Mouse (Mus musculus) heart, embryonic 14.5 days (tissue): ENCODE results near the gene Ulk3. TPM values are rescaled to one million over a fixed set of nuclear protein-coding genes. Genes with fewer than 3 reads are reported as not detected.

ENCODE experiments used
- ATAC-seq: fragments of 200-750 bp; cut with Nextera tagmentation; 2 replicates; pipeline ENCODE4 v1.8.0; 2017; ENCODE audit warnings: low read depth, moderate TSS enrichment; ENCODE audit not compliant: insufficient number of reproducible peaks, insufficient read depth, low FRiP score
- H3K27ac ChIP-seq, 2 experiments: fragments of 200-500 bp in 1 of 2; fragments of 300-500 bp in 1 of 2; sonication (generic) in 1 of 2; replicated peaks in 1 of 2; 2 replicates each; pipeline ENCODE4 v1.5.1; 2012 to 2014; ENCODE audit warnings: low read depth in 2 of 2, low read length in 2 of 2, control low read depth in 1 of 2, mild to moderate bottlenecking in 1 of 2, mixed read lengths in 1 of 2; ENCODE audit not compliant: control insufficient read depth in 1 of 2, insufficient read depth in 1 of 2
- H3K27me3 ChIP-seq: fragments of 300-500 bp; sonication (generic); 2 replicates; pipeline ENCODE4 v1.6.1; 2014; ENCODE audit warnings: mild to moderate bottlenecking, low read length, control low read depth; ENCODE audit not compliant: control insufficient read depth, insufficient read depth
- H3K36me3 ChIP-seq: fragments of 300-500 bp; sonication (generic); 2 replicates; pipeline ENCODE4 v1.6.1; 2014; ENCODE audit warnings: mild to moderate bottlenecking, control low read depth, low read length, mixed read lengths; ENCODE audit not compliant: control insufficient read depth, insufficient read depth
- H3K4me1 ChIP-seq, 2 experiments: fragments of 200-500 bp in 1 of 2; fragments of 300-500 bp in 1 of 2; sonication (generic) in 1 of 2; 2 replicates each; pipeline ENCODE4 v1.6.1; 2012 to 2014; ENCODE audit warnings: low read length in 2 of 2, control low read depth in 1 of 2, mixed read lengths in 1 of 2; ENCODE audit not compliant: control insufficient read depth in 2 of 2, insufficient read depth in 2 of 2
- H3K4me2 ChIP-seq: fragments of 300-500 bp; sonication (generic); 2 replicates; pipeline ENCODE4 v1.6.1; 2014; ENCODE audit warnings: mild to moderate bottlenecking, low read length
- H3K4me3 ChIP-seq, 2 experiments: fragments of 200-500 bp in 1 of 2; fragments of 300-500 bp in 1 of 2; sonication (generic) in 1 of 2; 2 replicates each; pipeline ENCODE4 v1.5.1; 2012 to 2014; ENCODE audit warnings: low read length in 2 of 2, mild to moderate bottlenecking in 2 of 2, control low read depth in 1 of 2, low read depth in 1 of 2, moderate library complexity in 1 of 2; ENCODE audit not compliant: control insufficient read depth in 1 of 2, insufficient read depth in 1 of 2
- H3K9ac ChIP-seq: fragments of 300-500 bp; sonication (generic); 2 replicates; pipeline ENCODE4 v1.6.1; 2014; ENCODE audit warnings: mild to moderate bottlenecking, low read length
- H3K9me3 ChIP-seq: fragments of 300-500 bp; sonication (generic); 2 replicates; pipeline ENCODE4 v1.6.1; 2016; ENCODE audit warnings: low read length, control low read depth; ENCODE audit not compliant: control insufficient read depth
- WGBS: fragments of 180-500 bp; shearing (Covaris S2); extraction: QIAGEN DNeasy Blood & Tissue Kit; methylation state at CpG from one replicate; pipeline ENCODE4 v1.1.7; 2014; 5-methylcytosine and 5-hydroxymethylcytosine counted together
- polyA plus RNA-seq: library from polyadenylated mRNA; unstranded; fragments of >200 nt; fragmentation: Nextera tagmentation; extraction: Ambion mirVana; gene quantifications from 2 replicates; pipeline ENCODE4 v1.2.1, GENCODE M21; 2014

Ulk3 gene
- polyA plus RNA-seq, 1 experiment from 2014 or later = 10.9 TPM

- Histone ChIP-seq H3K9ac (no peak overlapping the region), H3K27ac (no peak overlapping the region), H3K4me2 (no peak overlapping the region), H3K4me1 (no peaks in the 10 kb centered on the region; a peak in 1 of 4 replicates), H3K36me3 (peaks cover 74% of the 10 kb centered on the region), H3K9me3 (no peaks in the 10 kb centered on the region), H3K4me3 (no peak overlapping the region), H3K27me3 (no peaks in the 10 kb centered on the region)
- ATAC-seq = no peak
- WGBS = 89% methylated on average over 11 of the region's 11 CpGs
These were observed 38.6 kb downstream of the Ulk3 start for GRCm38 (mm10) chr9:57627892-57628291.

DNA sequence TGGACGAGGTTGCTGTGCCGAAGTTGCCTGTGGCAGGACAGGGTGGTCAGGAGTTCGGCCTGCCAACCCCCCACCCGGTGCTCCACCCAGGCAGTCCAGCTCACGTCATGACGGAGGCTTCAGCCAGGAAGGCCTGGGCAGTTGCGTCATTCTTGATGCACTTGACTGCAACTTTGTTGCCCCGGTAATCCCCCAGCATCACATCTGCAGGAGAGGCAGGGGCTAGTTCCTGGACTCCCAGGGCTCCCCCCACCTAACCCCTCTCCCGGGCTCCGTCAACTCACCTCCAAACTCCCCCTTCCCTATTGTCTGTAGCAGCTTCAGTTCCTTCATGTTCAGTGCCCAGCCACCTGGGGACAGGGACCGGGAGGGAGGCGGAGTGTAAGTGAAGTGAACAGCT, 39.5 kb downstream of the Ulk3 start:
- WGBS = 86% methylated on average over 12 of the region's 12 CpGs
- Histone ChIP-seq H3K4me1 (peaks cover 5% of the 10 kb centered on the region in 2 experiments; a peak in 2 of 4 replicates), H3K27ac (no peak overlapping the region), H3K27me3 (no peaks in the 10 kb centered on the region), H3K9ac (no peak overlapping the region), H3K4me3 (no peak overlapping the region), H3K9me3 (no peaks in the 10 kb centered on the region), H3K36me3 (peaks cover 74% of the 10 kb centered on the region), H3K4me2 (no peak overlapping the region)
- 0 out of 2 replicates have a peak, but pooled peaks have one; percentile 1 for ATAC-seq

DNA sequence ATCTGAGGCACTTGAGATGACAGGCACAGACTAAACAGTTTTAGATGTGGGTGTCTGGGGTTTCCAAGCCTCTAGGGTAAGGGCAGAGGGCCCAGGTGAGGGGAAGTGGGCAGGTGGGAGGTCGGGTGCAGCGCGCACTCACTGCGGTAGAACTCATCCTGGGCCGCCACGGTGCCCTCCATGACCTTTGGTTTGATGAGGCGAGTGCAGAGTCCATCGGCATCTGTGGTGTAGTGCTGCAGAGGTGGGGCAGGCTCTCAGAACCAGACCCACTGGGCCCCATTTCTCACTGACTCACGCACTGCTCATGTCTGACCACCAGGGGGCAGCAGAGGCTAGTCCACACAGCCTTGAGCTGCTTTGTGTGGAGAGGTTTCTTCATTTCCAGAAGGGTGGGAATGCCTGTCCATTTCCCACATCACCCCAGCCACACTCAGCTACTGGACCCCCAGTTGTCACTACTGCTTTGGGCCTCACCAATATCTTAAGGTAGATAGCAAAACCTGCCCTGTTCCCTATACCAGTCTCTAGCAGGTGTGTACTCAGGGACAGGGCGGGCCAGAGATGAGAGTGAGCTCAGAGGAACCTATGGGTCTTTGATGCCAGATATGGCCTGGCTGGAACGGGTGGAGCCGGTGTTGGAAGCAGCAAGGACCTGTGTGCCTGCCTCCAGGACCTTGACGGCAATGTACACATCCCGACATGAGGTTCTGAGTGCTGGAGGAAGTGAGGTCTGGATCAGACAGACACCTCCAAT, 40.0 kb downstream of the Ulk3 start:
- Histone ChIP-seq H3K36me3 (peaks cover 74% of the 10 kb centered on the region), H3K4me3 (no peak overlapping the region), H3K4me2 (no peak overlapping the region), H3K4me1 (peaks cover 5 to 11% of the 10 kb centered on the region in 2 experiments; a peak in 2 of 4 replicates), H3K27me3 (no peaks in the 10 kb centered on the region), H3K27ac (no peak overlapping the region), H3K9me3 (no peaks in the 10 kb centered on the region), H3K9ac (no peak overlapping the region)
- ATAC-seq = peak; percentile 37; the same call in 1 of the 2 replicates
- 64% methylated on average over 14 of the region's 14 CpGs for WGBS

- Histone ChIP-seq H3K4me3 (no peak overlapping the region), H3K36me3 (peaks cover 31% of the 10 kb centered on the region), H3K4me1 (peaks cover 18 to 35% of the 10 kb centered on the region in 2 experiments), H3K27ac (no peak overlapping the region), H3K4me2 (no peak overlapping the region), H3K9me3 (no peaks in the 10 kb centered on the region), H3K9ac (no peak overlapping the region), H3K27me3 (no peaks in the 10 kb centered on the region)
- no peak for ATAC-seq
- WGBS = 27% methylated on average over 4 of the region's 4 CpGs
These were observed 44.3 kb downstream of the Ulk3 start for GRCm38 (mm10) chr9:57633481-57634024.

GRCm38 (mm10) chr9:57637272-57637671, 48.0 kb downstream of the Ulk3 start:
- peak overlapping the region; percentile 51 for H3K4me2 ChIP-seq
- 34% methylated on average over 3 of the region's 3 CpGs for WGBS
- peak overlapping the region; percentile 62 for H3K9ac ChIP-seq
- no peak for ATAC-seq
- peaks cover 42 to 68% of the 10 kb centered on the region in 2 experiments for H3K4me1 ChIP-seq
- no peaks in the 10 kb centered on the region for H3K27me3 ChIP-seq
- H3K36me3 ChIP-seq = peaks cover 10% of the 10 kb centered on the region
- H3K9me3 ChIP-seq = no peaks in the 10 kb centered on the region
- H3K4me3 ChIP-seq = no peak overlapping the region
- peak overlapping the region; percentile 77 to 91 for H3K27ac ChIP-seq

- 4% methylated on average over 6 of the region's 6 CpGs for WGBS
- peak; percentile 54 for ATAC-seq
- no peak overlapping the region for H3K4me3 ChIP-seq
These were observed 48.6 kb downstream of the Ulk3 start for GRCm38 (mm10) chr9:57637741-57638322.

DNA sequence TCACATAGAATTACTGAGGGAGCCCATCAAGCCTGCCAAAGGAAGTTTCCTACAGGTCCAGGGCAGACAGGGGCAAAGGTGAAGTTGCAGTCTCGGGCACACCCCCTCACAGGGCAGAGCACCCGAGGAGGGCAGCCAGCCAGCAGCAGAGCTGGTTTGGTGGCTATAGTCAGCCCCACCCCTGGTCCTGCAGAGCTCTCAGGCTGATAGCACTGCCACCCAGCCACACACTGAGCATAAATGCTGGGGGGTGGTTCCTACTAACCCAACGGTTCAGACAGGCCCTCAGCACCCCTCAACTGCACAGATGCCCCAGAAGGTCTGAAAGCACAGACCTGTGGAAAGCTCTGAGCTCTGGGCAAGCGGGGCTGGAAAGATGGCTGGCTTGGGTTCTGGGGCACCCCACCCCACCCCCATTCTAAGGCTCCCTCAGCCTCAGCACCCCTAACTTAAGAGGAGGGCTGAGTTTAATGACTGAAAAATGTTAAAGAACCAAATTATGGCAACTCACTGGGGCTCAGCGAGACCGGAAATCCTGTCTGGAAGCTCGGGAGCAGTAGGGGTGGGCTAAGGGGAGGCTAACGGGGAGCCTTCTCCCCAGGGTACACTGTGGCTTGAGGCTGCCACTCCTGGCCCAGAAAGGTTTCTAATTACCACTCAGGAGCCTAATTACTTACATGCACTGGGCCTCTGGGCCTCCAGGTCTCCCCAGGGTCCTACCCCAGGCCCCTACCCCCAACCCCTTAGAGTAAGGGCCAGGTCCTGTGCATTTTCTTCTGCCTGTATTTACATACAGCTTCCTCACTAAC, 49.6 kb downstream of the Ulk3 start:
- peak; percentile 39 for ATAC-seq
- Histone ChIP-seq H3K27me3 (no peaks in the 10 kb centered on the region), H3K9ac (peak overlapping the region; percentile 62), H3K36me3 (peaks cover 13% of the 10 kb centered on the region), H3K9me3 (no peaks in the 10 kb centered on the region), H3K27ac (peak overlapping the region; percentile 77 to 91), H3K4me3 (no peak overlapping the region), H3K4me2 (peak overlapping the region; percentile 51), H3K4me1 (peaks cover 46 to 74% of the 10 kb centered on the region in 2 experiments)
- 31% methylated on average over 8 of the region's 8 CpGs for WGBS

More at GRCm38 (mm10) chr9:57637741-57638322, 48.6 kb downstream of the Ulk3 start:
- Histone ChIP-seq H3K27me3 (no peaks in the 10 kb centered on the region), H3K4me2 (peak overlapping the region; percentile 51), H3K9me3 (no peaks in the 10 kb centered on the region), H3K4me1 (peaks cover 42 to 71% of the 10 kb centered on the region in 2 experiments), H3K27ac (peak overlapping the region; percentile 77 to 91), H3K36me3 (peaks cover 13% of the 10 kb centered on the region), H3K9ac (peak overlapping the region; percentile 62)
